ENCODE assay signal across 9 mouse cellular contexts in genomic region chr13:56597831-56598612, GRCm38 (mm10). TPM values are rescaled to one million over a fixed set of nuclear protein-coding genes. Genes with fewer than 3 reads are reported as not detected.
DNase-seq lines count a peak whose midpoint lies in the region; ATAC-seq and TF ChIP-seq lines count a peak whose summit lies in the region.
"Had no signal": no experiment of that assay in that cellular context is flagged by ENCODE, and none has a peak within 500 bp of the region (broad histone marks: within the 10 kb centered on the region; RNA-seq: fewer than 3 reads in every experiment).

No protein-coding gene starts in this region.

- no peaks in the 10 kb centered on the region for H3K27me3 ChIP-seq in heart, adult 2 months (ENCODE audit: control insufficient read depth, insufficient read depth, low read length)
- H3K27me3 ChIP-seq in heart, embryonic 16.5 days (ENCODE audit: control insufficient read depth, insufficient read depth, low read length): no peaks in the 10 kb centered on the region
- no peaks in the 10 kb centered on the region for H3K27me3 ChIP-seq in limb, embryonic 15.5 days

- no peaks in the 10 kb centered on the region for H3K79me2 ChIP-seq in heart, adult 2 months (replicated peaks; ENCODE audit: control insufficient read depth, insufficient read depth, low read length)

- TF ChIP-seq CTCF in heart, adult 2 months (IDR thresholded peaks at IDR 0.05): no peak

- peak overlapping the region; percentile 30; the same call in 1 of the 2 replicates for H3K4me2 ChIP-seq in heart, embryonic 16.5 days (ENCODE audit: low read depth, low read length)
- H3K4me2 ChIP-seq in limb, embryonic 15.5 days: no peak overlapping the region

- peaks cover 25% of the 10 kb centered on the region for H3K4me1 ChIP-seq in heart, adult 2 months (ENCODE audit: control insufficient read depth, insufficient read depth, low read length)
- peaks cover 66% of the 10 kb centered on the region for H3K4me1 ChIP-seq in heart, embryonic 16.5 days (ENCODE audit: control insufficient read depth, insufficient read depth, low read length)
- peaks cover 73% of the 10 kb centered on the region for H3K4me1 ChIP-seq in limb, embryonic 15.5 days

- TF ChIP-seq EP300 in heart, adult 2 months (IDR thresholded peaks at IDR 0.05; ENCODE audit: insufficient read depth, low read depth, low read length): 0 out of 2 replicates have a peak, but pooled peaks have one; percentile 11

- no peaks in the 10 kb centered on the region for H3K36me3 ChIP-seq in heart, adult 2 months (ENCODE audit: control insufficient read depth, insufficient read depth, low read length)
- H3K36me3 ChIP-seq in heart, embryonic 16.5 days (ENCODE audit: control insufficient read depth, insufficient read depth): no peaks in the 10 kb centered on the region
- no peaks in the 10 kb centered on the region for H3K36me3 ChIP-seq in limb, embryonic 15.5 days

- ATAC-seq in heart, embryonic 16.5 days (replicated peaks; ENCODE audit: extremely low read depth, insufficient read depth, low FRiP score): peak; percentile 41
- ATAC-seq in limb, embryonic 15.5 days (ENCODE audit: insufficient number of reproducible peaks, low FRiP score, low TSS enrichment, low read depth): no peak
- no peak for ATAC-seq in erythroblast, adult 5-6 weeks (replicated peaks; ENCODE audit: low FRiP score, poor library complexity, severe bottlenecking)

- peak; percentile 74 to 76 for DNase-seq in heart, adult 2 months
- DNase-seq in heart, postnatal 25 days (ENCODE audit: low spot score): no peak
- peak; percentile 80 for DNase-seq in adrenal gland, postnatal 10 days
- no peak for DNase-seq in left cerebral cortex, adult 11 months (ENCODE audit: low spot score)
- no peak for DNase-seq in spleen, adult 18-20 months

- WGBS in heart, adult 2 months: 26% methylated on average over 12 of the region's 12 CpGs
- WGBS in heart, embryonic 16.5 days: 39% methylated on average over 12 of the region's 12 CpGs
- 43% methylated on average over 12 of the region's 12 CpGs for WGBS in limb, embryonic 15.5 days

- H3K27ac ChIP-seq in heart, adult 2 months: no peak overlapping the region
- no peak overlapping the region for H3K27ac ChIP-seq in heart, embryonic 16.5 days (ENCODE audit: low read length)
- H3K27ac ChIP-seq in limb, embryonic 15.5 days: peak overlapping the region; percentile 54; the same call in 1 of the 2 replicates

- no peak for TF ChIP-seq POLR2A in heart, adult 2 months (IDR thresholded peaks at IDR 0.05; ENCODE audit: insufficient read depth, low read depth, low read length)

- no peaks in the 10 kb centered on the region for H3K9me3 ChIP-seq in heart, embryonic 16.5 days (replicated peaks; ENCODE audit: control insufficient read depth, low read length)
- H3K9me3 ChIP-seq in limb, embryonic 15.5 days: no peaks in the 10 kb centered on the region

- no peak overlapping the region for H3K9ac ChIP-seq in heart, adult 2 months (ENCODE audit: low read depth, low read length)
- no peak overlapping the region for H3K9ac ChIP-seq in heart, embryonic 16.5 days (ENCODE audit: low read length)
- H3K9ac ChIP-seq in limb, embryonic 15.5 days: no peak overlapping the region

- no peak overlapping the region for H3K4me3 ChIP-seq in heart, adult 2 months
- H3K4me3 ChIP-seq in heart, embryonic 16.5 days (ENCODE audit: low read length): no peak overlapping the region
- H3K4me3 ChIP-seq in limb, embryonic 15.5 days: no peak overlapping the region

- intact Hi-C loops in heart, adult 2 months (cut with DNase I): no loop called here
- intact Hi-C loops in heart, postnatal 25 days (cut with DNase I): no loop called here

RNA-seq across cellular contexts. Expression of gene Tgfbi, which starts 11.3 kb away (rescaled TPM):
- 10 to 100 TPM; 19.7 to 20.9 TPM for total RNA-seq in heart, adult 2 months (2021)
- polyA plus RNA-seq in heart, adult 2 months (2012; rRNA removed): 22.1 and 22.2 TPM in 2 replicates
- total RNA-seq in heart, postnatal 25 days (2021): 10 to 100 TPM; 19.3 to 23.4 TPM
- total RNA-seq in adrenal gland, postnatal 10 days (2021): 10 to 100 TPM; 52.0 to 57.7 TPM
- polyA plus RNA-seq in heart, embryonic 16.5 days (2015; fragmentation: Nextera tagmentation; extraction: Ambion mirVana): 32.7 and 39.5 TPM in 2 replicates
- polyA plus RNA-seq in limb, embryonic 15.5 days (2015; fragmentation: Nextera tagmentation; extraction: Ambion mirVana): 105 and 121 TPM in 2 replicates
- 20.4 and 25.7 TPM in 2 replicates for total RNA-seq in erythroblast, adult 5-6 weeks (2015; ENCODE audit: low replicate concordance)
- total RNA-seq in erythroblast, adult 5-6 weeks (2017; ENCODE audit: low replicate concordance): 20.8 and 27.5 TPM in 2 replicates

RNA-seq across cellular contexts. Expression of gene Lect2, which starts 49.7 kb away (rescaled TPM):
- not detected for total RNA-seq in heart, adult 2 months (2021)
- polyA plus RNA-seq in heart, adult 2 months (2012; rRNA removed): not detected in 2 replicates
- total RNA-seq in heart, postnatal 25 days (2021): not detected
- 10 to 100 TPM; 31.2 to 68.1 TPM for total RNA-seq in adrenal gland, postnatal 10 days (2021)
- polyA plus RNA-seq in heart, embryonic 16.5 days (2015; fragmentation: Nextera tagmentation; extraction: Ambion mirVana): not detected in 2 replicates
- polyA plus RNA-seq in limb, embryonic 15.5 days (2015; fragmentation: Nextera tagmentation; extraction: Ambion mirVana): not detected in 2 replicates
- not detected in 2 replicates for total RNA-seq in erythroblast, adult 5-6 weeks (2015; ENCODE audit: low replicate concordance)
- not detected in 2 replicates for total RNA-seq in erythroblast, adult 5-6 weeks (2017; ENCODE audit: low replicate concordance)
- total RNA-seq: ES-E14 had no signal

Comparison
In these comparisons a context has a peak if more than half of its experiments do, and no peak if none do; other contexts are left out.
1. DNase-seq: peak in heart, adult 2 months (2 of 2) and adrenal gland, postnatal 10 days (single experiment); none in heart, postnatal 25 days (single experiment), left cerebral cortex, adult 11 months (single experiment) and spleen, adult 18-20 months (0 of 2).
2. RNA of gene Lect2, which starts 49.7 kb away (total RNA-seq): 31.2 to 68.1 TPM in adrenal gland, postnatal 10 days; not detected in heart, adult 2 months, not detected in heart, postnatal 25 days and not detected in erythroblast, adult 5-6 weeks; every median in the first group is over 10 times any median in the second.